Mouse (Mus musculus): ENCODE measurements around the gene Larp4. TPM values are rescaled to one million over a fixed set of nuclear protein-coding genes. Genes with fewer than 3 reads are reported as not detected.
"Not testable (repeated sequence)": the region's sequence is repeated elsewhere in the genome, so short reads cannot be mapped to it uniquely, and the experiment has no call there.

Gene Larp4
- 25.0 and 25.1 TPM in 2 replicates for polyA plus RNA-seq (2015; fragmentation: Nextera tagmentation; extraction: Ambion mirVana)

GRCm38 (mm10) chr15:99969765-99970164 is at the start of gene Larp4:
Larp4 (plus strand) TSS chr15:99970065.
- H3K27me3 ChIP-seq; H3K36me3 ChIP-seq; H3K4me1 ChIP-seq; H3K4me2 ChIP-seq (replicated peaks); ATAC-seq (ENCODE audit: insufficient number of reproducible peaks, low FRiP score, low TSS enrichment, low read depth); H3K4me3 ChIP-seq (replicated peaks); H3K27ac ChIP-seq (replicated peaks); H3K9me3 ChIP-seq (replicated peaks); H3K9ac ChIP-seq: not testable (repeated sequence)
- 87% methylated on average over 6 of the region's 6 CpGs for WGBS

GRCm38 (mm10) chr15:99931231-99931630 is 38.6 kb upstream of the Larp4 start:
- H3K4me1 ChIP-seq: no peaks in the 10 kb centered on the region
- WGBS: 67% methylated on average over 8 of the region's 8 CpGs
- ATAC-seq (ENCODE audit: insufficient number of reproducible peaks, low FRiP score, low TSS enrichment, low read depth): no peak
- no peaks in the 10 kb centered on the region for H3K36me3 ChIP-seq
- H3K4me3 ChIP-seq (replicated peaks): no peak overlapping the region
- no peaks in the 10 kb centered on the region for H3K27me3 ChIP-seq
- no peak overlapping the region for H3K9ac ChIP-seq
- no peaks in the 10 kb centered on the region for H3K9me3 ChIP-seq (replicated peaks)
- H3K27ac ChIP-seq (replicated peaks): no peak overlapping the region
- H3K4me2 ChIP-seq (replicated peaks): no peak overlapping the region

- no peaks in the 10 kb centered on the region for H3K27me3 ChIP-seq
- WGBS: 17% methylated on average over 1 of the region's 1 CpGs
- H3K36me3 ChIP-seq: no peaks in the 10 kb centered on the region
- H3K4me2 ChIP-seq (replicated peaks): no peak overlapping the region
- no peaks in the 10 kb centered on the region for H3K4me1 ChIP-seq
- no peaks in the 10 kb centered on the region for H3K9me3 ChIP-seq (replicated peaks)
- ATAC-seq (ENCODE audit: insufficient number of reproducible peaks, low FRiP score, low TSS enrichment, low read depth): no peak
- H3K9ac ChIP-seq: no peak overlapping the region
- no peak overlapping the region for H3K27ac ChIP-seq (replicated peaks)
- H3K4me3 ChIP-seq (replicated peaks): no peak overlapping the region
These were observed 35.4 kb upstream of the Larp4 start for GRCm38 (mm10) chr15:99934501-99934900.

GRCm38 (mm10) chr15:99936659-99937058 is 33.2 kb upstream of the Larp4 start:
- Histone ChIP-seq H3K4me2 (replicated peaks) (no peak overlapping the region), H3K27ac (replicated peaks) (no peak overlapping the region), H3K9ac (no peak overlapping the region), H3K36me3 (no peaks in the 10 kb centered on the region), H3K27me3 (no peaks in the 10 kb centered on the region), H3K4me1 (peaks cover 7% of the 10 kb centered on the region; the same call in 1 of the 2 replicates), H3K9me3 (replicated peaks) (no peaks in the 10 kb centered on the region), H3K4me3 (replicated peaks) (no peak overlapping the region)
- ATAC-seq (ENCODE audit: insufficient number of reproducible peaks, low FRiP score, low TSS enrichment, low read depth): no peak
- WGBS: 98% methylated on average over 3 of the region's 3 CpGs

GRCm38 (mm10) chr15:99937841-99938240 is 32.0 kb upstream of the Larp4 start:
- Histone ChIP-seq H3K4me1 (peaks cover 7% of the 10 kb centered on the region; the same call in 1 of the 2 replicates), H3K36me3 (no peaks in the 10 kb centered on the region), H3K4me3 (replicated peaks) (no peak overlapping the region), H3K9ac (no peak overlapping the region), H3K4me2 (replicated peaks) (no peak overlapping the region), H3K27ac (replicated peaks) (no peak overlapping the region), H3K27me3 (no peaks in the 10 kb centered on the region), H3K9me3 (replicated peaks) (no peaks in the 10 kb centered on the region)
- WGBS: 79% methylated on average over 8 of the region's 8 CpGs
- ATAC-seq (ENCODE audit: insufficient number of reproducible peaks, low FRiP score, low TSS enrichment, low read depth): no peak

- peaks cover 7% of the 10 kb centered on the region; the same call in 1 of the 2 replicates for H3K4me1 ChIP-seq
- ATAC-seq (ENCODE audit: insufficient number of reproducible peaks, low FRiP score, low TSS enrichment, low read depth): no peak
- H3K9ac ChIP-seq: no peak overlapping the region
- H3K4me3 ChIP-seq (replicated peaks): no peak overlapping the region
- H3K4me2 ChIP-seq (replicated peaks): no peak overlapping the region
- 56% methylated on average over 2 of the region's 2 CpGs for WGBS
- H3K27me3 ChIP-seq: no peaks in the 10 kb centered on the region
- H3K9me3 ChIP-seq (replicated peaks): no peaks in the 10 kb centered on the region
- H3K27ac ChIP-seq (replicated peaks): no peak overlapping the region; the same call in 1 of the 2 replicates
- no peaks in the 10 kb centered on the region for H3K36me3 ChIP-seq
These were observed 29.4 kb upstream of the Larp4 start for GRCm38 (mm10) chr15:99940426-99940825.

- 61% methylated on average over 4 of the region's 4 CpGs for WGBS
- Histone ChIP-seq H3K36me3 (no peaks in the 10 kb centered on the region), H3K4me3 (replicated peaks) (no peak overlapping the region), H3K4me2 (replicated peaks) (no peak overlapping the region), H3K27me3 (no peaks in the 10 kb centered on the region), H3K4me1 (peaks cover 7% of the 10 kb centered on the region; the same call in 1 of the 2 replicates), H3K27ac (replicated peaks) (no peak overlapping the region; the same call in 1 of the 2 replicates), H3K9ac (no peak overlapping the region), H3K9me3 (replicated peaks) (no peaks in the 10 kb centered on the region)
- no peak for ATAC-seq (ENCODE audit: insufficient number of reproducible peaks, low FRiP score, low TSS enrichment, low read depth)
These were observed 28.8 kb upstream of the Larp4 start for GRCm38 (mm10) chr15:99940970-99941630.

- H3K4me2 ChIP-seq (replicated peaks): no peak overlapping the region
- 66% methylated on average over 4 of the region's 4 CpGs for WGBS
- H3K36me3 ChIP-seq: no peaks in the 10 kb centered on the region
- ATAC-seq (ENCODE audit: insufficient number of reproducible peaks, low FRiP score, low TSS enrichment, low read depth): no peak
- H3K4me1 ChIP-seq: no peaks in the 10 kb centered on the region
- H3K4me3 ChIP-seq (replicated peaks): no peak overlapping the region
- H3K9me3 ChIP-seq (replicated peaks): no peaks in the 10 kb centered on the region
- no peak overlapping the region for H3K9ac ChIP-seq
- H3K27me3 ChIP-seq: no peaks in the 10 kb centered on the region
- no peak overlapping the region for H3K27ac ChIP-seq (replicated peaks)
These were observed 14.5 kb upstream of the Larp4 start for GRCm38 (mm10) chr15:99955324-99955723.

- Histone ChIP-seq H3K9me3 (replicated peaks) (no peaks in the 10 kb centered on the region), H3K4me1 (no peaks in the 10 kb centered on the region), H3K4me3 (replicated peaks) (no peak overlapping the region), H3K9ac (no peak overlapping the region), H3K27me3 (no peaks in the 10 kb centered on the region), H3K4me2 (replicated peaks) (no peak overlapping the region), H3K36me3 (no peaks in the 10 kb centered on the region), H3K27ac (replicated peaks) (no peak overlapping the region)
- ATAC-seq (ENCODE audit: insufficient number of reproducible peaks, low FRiP score, low TSS enrichment, low read depth): no peak
- 86% methylated on average over 8 of the region's 8 CpGs for WGBS
These were observed 4.6 kb upstream of the Larp4 start for GRCm38 (mm10) chr15:99965103-99965775.

GRCm38 (mm10) chr15:99966961-99967360 is 2.9 kb upstream of the Larp4 start, which contains the start of gene Fam186a:
Fam186a (minus strand) TSS chr15:99967061.
- no peak for ATAC-seq (ENCODE audit: insufficient number of reproducible peaks, low FRiP score, low TSS enrichment, low read depth)
- H3K9ac ChIP-seq: no peak within 1 kb of the TSS
- H3K4me1 ChIP-seq: no peaks in the 10 kb centered on the region
- no peak within 1 kb of the TSS for H3K27ac ChIP-seq (replicated peaks)
- no peak within 1 kb of the TSS for H3K4me2 ChIP-seq (replicated peaks)
- no peak within 1 kb of the TSS for H3K4me3 ChIP-seq (replicated peaks)
- H3K27me3 ChIP-seq: no peaks in the 10 kb centered on the region
- H3K36me3 ChIP-seq: no peaks in the 10 kb centered on the region
- WGBS: 71% methylated on average over 4 of the region's 4 CpGs
- no peaks in the 10 kb centered on the region for H3K9me3 ChIP-seq (replicated peaks)

- H3K4me3 ChIP-seq (replicated peaks): no peak overlapping the region
- H3K9me3 ChIP-seq (replicated peaks): no peaks in the 10 kb centered on the region
- no peak for ATAC-seq (ENCODE audit: insufficient number of reproducible peaks, low FRiP score, low TSS enrichment, low read depth)
- no peaks in the 10 kb centered on the region for H3K36me3 ChIP-seq
- 88% methylated on average over 1 of the region's 1 CpGs for WGBS
- no peak overlapping the region for H3K9ac ChIP-seq
- no peaks in the 10 kb centered on the region for H3K27me3 ChIP-seq
- H3K4me2 ChIP-seq (replicated peaks): no peak overlapping the region
- H3K27ac ChIP-seq (replicated peaks): no peak overlapping the region
- no peaks in the 10 kb centered on the region for H3K4me1 ChIP-seq
These were observed 741 bp downstream of the Larp4 start for GRCm38 (mm10) chr15:99970606-99971005.

Measured in embryonic facial prominence, embryonic 15.5 days (tissue).